Mouse (Mus musculus): ENCODE data around the gene Fbxw4. TPM values are rescaled to one million over a fixed set of nuclear protein-coding genes. Genes with fewer than 3 reads are reported as not detected.

Gene Fbxw4
- total RNA-seq, 2 experiments from 2014 or later = 6.0 to 8.5 TPM

DNA sequence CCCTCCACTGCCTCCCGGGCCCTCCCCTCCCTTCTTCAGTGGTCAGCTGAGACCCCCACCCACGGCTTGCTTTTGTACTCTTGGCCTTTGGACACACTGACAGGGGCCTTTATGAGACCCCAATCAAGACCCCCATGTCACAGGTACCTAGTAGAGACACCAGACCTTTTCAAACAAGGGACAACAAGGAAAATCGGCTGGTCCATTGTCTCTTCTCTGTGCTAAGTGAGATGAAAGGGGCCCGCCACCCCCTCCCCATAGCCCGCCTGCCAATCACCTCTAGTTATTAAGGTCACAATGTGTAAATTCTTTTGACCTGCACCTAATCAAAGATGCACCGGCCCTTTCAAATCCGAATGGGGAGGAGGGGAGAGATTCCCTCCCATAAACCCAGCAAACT, 43.4 kb downstream of the Fbxw4 start:
- ATAC-seq (replicated peaks; ENCODE audit: low FRiP score, poor library complexity, severe bottlenecking) = no peak

DNA sequence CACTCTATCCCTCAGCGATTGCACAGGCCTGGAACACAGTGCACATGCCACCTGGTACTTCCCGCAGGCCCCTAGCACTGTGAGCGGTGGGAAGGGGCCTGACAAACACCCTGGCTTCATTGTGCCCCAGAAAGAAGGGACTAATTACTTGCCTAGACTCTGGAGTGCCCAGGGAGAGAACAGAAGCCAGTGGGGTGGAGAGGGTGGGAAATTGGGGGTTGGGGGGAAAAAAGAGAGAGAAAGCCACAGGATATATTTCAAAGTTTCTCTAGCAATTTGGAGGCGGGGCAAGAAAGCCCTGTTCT, 43.9 kb downstream of the Fbxw4 start:
- ATAC-seq (replicated peaks; ENCODE audit: low FRiP score, poor library complexity, severe bottlenecking) = no peak

DNA sequence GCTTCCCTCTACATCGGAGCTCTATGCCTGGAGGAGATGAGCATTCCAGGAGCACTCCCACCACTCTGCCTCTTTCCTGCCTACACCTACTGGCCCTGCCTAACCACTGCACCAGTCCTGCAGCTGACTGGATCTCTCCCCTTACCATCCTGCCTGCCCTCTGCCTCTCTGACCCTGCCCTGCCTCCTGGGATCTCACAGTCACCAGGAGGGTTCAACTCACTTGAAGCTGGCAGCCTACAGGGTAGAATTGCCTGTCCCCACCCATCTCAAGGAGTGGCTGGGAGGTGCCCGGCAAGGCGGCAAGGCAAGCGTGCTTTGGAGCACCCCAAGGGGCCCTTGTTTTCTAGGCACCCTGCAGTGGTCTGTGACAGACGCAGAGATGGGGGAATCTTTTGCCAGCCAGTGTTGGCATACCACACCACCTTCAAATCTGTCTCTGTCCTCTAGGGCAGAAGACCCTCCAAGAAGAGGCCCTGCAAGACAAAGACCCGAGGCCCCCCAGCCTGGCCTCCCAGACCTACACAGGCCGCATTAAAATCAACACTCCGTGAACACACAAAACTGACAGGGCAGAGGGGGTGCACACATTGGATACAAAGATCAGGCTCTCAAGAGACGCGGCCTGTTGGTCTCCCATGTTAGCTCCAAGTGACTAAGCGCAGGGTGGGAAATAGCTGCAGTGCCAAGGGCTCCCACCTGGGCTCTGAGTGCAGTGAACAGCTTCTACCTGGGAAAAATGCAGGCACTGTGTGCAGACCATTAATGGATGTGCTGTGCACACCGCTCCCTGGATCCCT, 44.5 kb downstream of the Fbxw4 start:
- ATAC-seq (replicated peaks; ENCODE audit: low FRiP score, poor library complexity, severe bottlenecking) = 0 out of 2 replicates have a peak, but pooled peaks have one; percentile 26

DNA sequence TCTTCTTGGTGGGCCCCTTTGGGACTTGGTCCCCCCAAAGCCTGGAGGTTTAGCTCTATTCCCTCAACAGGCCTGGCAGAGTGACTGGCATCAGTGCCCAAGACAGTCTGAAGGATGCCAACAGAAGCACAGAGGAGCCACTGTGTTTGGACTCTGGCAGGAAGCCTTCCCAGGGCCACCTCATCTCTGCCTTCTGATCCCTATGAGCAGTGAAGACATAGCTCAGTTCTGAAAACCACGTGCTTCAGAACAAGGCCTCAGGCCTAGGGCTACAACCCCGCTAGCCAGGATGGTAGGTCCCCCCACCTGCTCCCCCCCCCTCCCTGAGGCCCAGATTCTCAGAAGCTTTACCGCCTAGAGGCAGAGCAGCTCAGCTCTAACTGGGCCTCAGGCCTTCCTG, 45.2 kb downstream of the Fbxw4 start:
- ATAC-seq (replicated peaks; ENCODE audit: low FRiP score, poor library complexity, severe bottlenecking) = no peak

DNA sequence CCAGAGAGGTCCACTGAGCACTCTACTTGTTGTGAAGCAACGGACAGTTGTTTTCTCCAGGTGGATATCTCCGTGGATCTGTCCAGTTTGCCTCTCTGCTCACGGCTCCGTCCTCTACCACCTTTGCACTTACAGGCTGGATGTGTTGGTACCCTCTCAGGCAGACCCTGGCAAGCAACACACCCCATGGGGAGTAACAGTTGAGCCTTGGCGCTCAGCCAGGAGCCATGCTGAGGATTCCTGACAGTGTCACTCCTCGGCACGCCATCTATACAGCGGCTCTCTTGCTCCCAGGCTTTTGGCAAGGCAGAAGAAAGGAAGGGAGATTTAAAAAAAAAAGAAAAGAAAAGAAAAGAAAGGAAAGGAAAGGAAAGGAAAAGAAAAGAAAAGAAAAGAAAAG, 45.7 kb downstream of the Fbxw4 start:
- ATAC-seq (replicated peaks; ENCODE audit: low FRiP score, poor library complexity, severe bottlenecking) = no peak

DNA sequence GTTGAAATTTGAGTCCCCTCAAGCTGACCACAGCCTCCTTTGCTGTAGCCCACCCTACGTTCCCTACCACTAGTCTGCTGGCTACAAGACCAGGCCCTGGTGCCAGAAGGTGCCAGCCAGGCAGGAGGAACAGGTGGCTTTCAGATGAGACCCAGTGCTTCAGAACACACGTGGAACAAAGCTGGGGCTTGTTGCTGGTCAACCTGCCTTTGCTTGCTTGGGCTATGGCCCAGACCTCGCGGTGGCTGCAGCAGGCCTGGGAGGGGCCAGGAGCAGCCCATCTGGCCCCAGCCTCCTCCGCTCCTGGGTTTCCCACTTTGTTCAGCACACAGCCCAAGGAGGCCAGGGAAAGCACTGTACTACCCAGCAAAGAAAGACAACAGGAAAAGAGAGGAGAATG, 49.3 kb downstream of the Fbxw4 start:
- ATAC-seq (replicated peaks; ENCODE audit: low FRiP score, poor library complexity, severe bottlenecking) = no peak

DNA sequence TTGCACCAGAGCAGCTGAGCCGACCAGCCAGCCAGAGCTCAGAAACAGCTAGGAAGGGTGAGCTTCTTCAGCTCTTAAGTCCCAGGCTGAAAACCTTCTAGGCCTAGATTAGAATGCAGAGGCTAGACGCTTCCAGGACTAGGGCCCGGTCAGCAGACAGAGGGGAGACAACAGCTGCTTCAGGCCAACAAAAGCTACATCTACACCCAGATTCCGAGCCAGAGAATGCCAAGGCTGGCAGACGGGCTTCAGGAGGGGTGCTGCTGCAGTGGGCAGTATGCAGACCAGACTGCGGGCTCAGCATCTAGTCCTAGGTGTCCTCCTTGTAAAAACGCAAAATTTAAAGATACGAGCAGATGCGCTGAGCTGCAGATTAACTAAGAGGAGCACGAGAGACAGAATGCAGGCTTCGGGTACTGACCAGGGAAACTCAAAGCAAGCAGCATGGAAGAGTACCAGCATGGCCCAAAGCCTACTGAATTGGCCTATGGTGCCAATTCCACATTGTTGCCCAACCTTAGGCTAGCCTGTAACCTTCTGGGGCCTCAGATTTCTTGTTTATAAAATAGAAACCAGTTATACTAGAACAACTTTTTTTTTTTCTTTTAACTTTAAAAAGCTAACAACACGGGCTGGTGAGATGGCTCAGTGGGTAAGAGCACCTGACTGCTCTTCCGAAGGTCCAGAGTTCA, 51.3 kb downstream of the Fbxw4 start:
- ATAC-seq (replicated peaks; ENCODE audit: low FRiP score, poor library complexity, severe bottlenecking) = no peak

DNA sequence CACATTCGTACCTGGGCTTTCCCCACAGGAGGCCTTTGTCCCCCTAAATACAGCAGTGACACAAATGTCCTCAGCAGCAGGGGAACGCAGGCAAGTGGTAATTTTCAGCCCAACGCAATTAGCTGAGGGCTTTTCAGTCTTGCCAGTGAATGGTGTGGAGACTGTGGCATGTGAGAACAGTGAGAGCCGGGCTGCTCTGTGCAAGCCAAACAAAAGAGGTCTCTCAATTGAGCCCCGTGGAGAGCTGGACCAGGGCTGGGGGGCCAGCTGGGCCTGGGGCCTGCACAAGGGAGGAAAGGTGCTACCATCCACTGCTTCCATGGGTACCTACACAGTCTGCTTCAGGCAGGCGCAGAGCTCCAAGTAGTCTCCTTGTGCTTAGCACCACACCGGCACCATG, 52.6 kb downstream of the Fbxw4 start:
- no peak for ATAC-seq (replicated peaks; ENCODE audit: low FRiP score, poor library complexity, severe bottlenecking)

DNA sequence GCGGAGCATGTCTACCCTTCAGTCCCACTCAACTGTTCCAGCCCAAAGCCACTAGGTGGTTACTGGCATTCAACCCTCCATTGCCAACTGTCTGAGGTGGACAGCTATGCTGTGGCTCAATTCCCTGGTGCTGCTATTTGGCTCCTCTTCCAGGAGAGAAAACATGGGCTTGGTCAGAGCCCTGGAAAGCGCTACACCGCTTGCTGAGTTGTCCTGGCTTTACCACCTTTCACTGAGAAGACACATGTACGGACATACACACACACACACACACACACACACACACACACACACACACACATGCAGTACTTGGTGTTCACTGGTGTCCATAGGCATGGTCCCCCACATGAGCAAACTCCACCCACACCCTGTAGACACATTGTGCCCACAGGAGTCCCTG, 53.4 kb downstream of the Fbxw4 start:
- ATAC-seq (replicated peaks; ENCODE audit: low FRiP score, poor library complexity, severe bottlenecking) = no peak

DNA sequence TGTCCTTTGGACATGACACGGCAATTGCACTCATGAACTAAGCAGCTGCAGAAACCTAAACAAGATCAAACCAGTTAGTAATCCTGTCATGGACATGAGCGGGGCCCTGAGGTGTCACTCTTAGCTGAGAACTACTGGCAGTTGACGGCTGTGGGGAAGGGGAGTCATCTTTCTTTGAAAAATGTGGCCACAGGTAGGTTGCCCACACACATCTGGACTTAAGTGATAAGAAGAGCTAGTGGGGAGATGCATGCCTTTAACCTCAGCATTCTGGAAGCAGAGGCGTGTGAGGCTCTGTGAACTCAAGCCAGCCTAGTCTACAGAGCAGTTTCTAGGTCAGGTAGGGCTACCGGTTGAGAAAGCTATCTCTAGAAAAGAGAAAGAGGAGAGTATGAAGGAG, 57.5 kb downstream of the Fbxw4 start:
- no peak for ATAC-seq (replicated peaks; ENCODE audit: low FRiP score, poor library complexity, severe bottlenecking)

DNA sequence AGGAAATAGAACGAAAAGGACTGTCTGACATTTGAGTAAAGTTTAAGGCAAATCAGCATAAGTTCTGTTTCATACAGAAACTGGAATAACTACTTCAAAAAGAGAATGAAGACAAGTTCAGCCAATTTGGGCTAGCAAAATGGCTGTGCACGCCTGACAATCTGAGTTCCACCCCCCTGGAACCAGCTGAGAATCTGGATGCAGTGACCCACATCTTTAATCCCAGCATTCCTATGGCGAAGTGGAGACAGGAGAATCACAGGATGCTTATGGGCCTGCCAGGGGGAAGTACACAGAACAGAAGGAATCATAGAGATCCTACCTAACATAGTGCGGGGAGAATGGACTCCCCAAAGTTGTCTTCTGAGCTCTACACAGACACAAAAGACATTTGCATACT, 63.0 kb downstream of the Fbxw4 start:
- no peak for ATAC-seq (replicated peaks; ENCODE audit: low FRiP score, poor library complexity, severe bottlenecking)

DNA sequence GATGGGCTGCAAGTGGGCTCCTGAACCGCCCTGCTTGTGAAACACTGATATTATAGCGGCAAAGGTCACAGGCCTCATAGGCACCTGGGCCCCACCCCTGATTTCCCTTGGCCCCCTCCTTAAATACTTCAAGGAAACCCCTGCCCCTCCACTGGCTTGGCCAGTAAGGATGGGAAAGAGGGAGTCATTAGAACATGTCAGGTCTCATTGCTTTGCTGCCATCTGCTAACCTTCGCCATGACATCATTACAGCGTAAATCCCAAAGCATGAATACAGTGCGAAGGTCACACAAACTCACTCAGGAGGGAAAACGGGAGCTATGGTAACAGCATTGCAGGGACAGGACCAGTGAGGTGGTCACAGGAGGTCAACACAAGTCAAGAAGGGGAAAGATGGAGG, 63.7 kb downstream of the Fbxw4 start:
- ATAC-seq (replicated peaks; ENCODE audit: low FRiP score, poor library complexity, severe bottlenecking) = no peak

DNA sequence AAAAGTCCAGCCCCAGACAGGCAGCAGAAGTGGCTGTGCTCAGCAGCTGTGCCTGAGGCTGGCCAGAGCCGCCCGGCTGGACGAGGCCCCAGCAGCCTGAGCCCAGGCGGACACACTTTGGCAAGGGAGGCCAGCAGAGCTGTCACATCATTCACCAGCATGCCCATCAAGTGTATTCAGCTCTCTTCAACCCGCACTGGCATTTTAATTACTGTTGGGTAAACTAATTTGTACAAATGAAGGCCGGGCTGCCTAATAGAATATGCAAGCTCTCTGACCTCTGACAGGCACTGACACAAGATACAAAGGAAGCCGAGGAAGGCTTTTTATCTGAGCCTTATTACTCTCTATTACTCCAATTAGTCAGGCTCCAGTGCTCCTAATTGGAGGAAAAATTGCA, 64.1 kb downstream of the Fbxw4 start:
- no peak for ATAC-seq (replicated peaks; ENCODE audit: low FRiP score, poor library complexity, severe bottlenecking)

DNA sequence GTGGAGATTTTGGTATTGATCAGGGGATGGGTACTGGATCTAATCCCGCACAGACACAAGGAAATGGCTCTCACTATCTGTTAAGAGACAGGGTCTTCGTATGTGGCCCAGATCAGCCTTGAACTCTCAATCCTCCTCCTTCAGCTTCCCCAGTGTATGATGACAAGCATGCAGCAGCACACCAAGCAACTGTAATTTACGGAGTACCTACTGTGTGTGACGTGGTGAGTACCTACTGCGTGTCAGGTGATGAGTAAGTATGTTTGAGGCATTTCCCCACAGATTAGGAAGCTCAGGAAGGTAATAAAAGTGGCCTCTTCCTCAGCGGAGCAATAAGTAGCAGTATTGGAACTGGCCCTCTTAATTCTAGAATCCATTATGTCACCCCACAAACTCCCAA, 64.6 kb downstream of the Fbxw4 start:
- ATAC-seq (replicated peaks; ENCODE audit: low FRiP score, poor library complexity, severe bottlenecking) = no peak

DNA sequence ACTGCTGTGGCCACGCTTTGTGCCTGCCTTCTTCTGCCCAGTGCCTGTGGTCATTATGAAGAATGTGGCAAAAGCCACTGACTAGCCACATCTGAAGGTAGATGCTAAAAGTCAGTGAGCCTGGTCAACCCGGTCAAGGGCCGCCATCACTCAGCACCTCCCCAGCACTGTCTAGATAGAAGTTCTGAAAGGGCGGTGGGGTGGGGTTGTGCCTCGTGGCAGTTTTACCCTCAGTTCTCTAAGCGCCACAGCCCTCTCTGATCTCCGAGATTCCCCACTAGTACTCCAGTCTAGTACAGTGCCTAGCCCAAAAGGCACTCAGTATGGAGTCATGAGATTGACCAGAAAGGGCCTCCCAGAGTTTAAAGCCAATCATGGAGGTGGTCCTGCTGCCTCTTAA, 66.0 kb downstream of the Fbxw4 start:
- no peak for ATAC-seq (replicated peaks; ENCODE audit: low FRiP score, poor library complexity, severe bottlenecking)

DNA sequence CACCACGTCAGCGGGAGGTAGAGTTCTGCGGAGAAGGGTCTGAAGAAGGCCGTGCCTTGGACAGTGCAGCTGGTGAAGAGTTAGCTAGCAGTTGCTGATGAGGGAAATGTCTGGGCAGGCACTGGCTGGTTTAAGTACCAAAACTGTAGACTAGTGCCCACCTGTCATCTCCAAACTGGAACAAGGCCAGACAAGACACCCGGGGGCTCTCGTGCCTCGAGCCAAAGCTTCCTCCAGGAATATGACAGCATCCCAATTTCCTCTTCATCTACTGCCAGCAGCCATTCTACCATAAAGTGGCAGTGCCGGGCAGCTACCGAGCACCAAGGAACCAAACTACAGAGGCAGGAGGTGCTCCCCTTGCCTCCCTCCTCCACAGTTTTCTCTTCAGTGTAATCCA, 67.2 kb downstream of the Fbxw4 start:
- ATAC-seq (replicated peaks; ENCODE audit: low FRiP score, poor library complexity, severe bottlenecking) = no peak

DNA sequence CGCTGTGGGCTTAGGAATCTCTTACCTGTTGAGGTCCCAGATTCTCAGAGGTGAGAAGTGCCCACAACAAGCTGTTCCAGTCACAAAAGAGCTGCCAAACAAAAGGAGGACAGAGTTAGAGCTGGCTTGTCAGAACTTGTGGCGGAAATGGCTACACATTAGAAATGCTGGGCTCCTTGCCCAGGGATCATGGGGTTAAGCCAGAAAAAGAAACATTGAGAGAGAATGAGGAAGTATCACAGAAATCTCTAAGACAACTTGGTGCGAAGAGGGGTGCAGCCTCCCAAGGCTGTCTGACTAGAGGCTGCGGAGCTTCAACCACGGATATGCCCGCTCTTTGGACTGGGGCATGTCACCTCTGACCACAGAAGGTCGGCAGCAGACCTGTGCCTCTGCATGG, 68.4 kb downstream of the Fbxw4 start:
- no peak for ATAC-seq (replicated peaks; ENCODE audit: low FRiP score, poor library complexity, severe bottlenecking)

DNA sequence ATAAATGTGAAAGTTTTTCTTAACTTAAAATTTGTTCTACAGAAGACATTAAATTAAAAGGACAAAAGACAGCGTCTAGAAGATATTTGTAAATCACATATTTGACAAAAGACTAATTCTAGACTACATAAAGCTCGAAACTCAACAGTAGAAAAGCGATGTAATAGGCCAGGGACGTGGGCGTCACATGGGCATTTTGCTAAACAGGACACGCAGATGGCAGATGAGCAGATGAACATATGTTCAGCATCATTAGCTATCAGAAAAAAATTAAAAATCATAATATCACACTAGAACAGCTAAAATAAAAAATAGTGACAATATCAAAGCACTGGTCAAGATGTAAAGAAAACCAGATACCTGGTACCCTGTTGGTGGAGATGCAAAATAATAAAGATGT, 70.4 kb downstream of the Fbxw4 start:
- no peak for ATAC-seq (replicated peaks; ENCODE audit: low FRiP score, poor library complexity, severe bottlenecking)

DNA sequence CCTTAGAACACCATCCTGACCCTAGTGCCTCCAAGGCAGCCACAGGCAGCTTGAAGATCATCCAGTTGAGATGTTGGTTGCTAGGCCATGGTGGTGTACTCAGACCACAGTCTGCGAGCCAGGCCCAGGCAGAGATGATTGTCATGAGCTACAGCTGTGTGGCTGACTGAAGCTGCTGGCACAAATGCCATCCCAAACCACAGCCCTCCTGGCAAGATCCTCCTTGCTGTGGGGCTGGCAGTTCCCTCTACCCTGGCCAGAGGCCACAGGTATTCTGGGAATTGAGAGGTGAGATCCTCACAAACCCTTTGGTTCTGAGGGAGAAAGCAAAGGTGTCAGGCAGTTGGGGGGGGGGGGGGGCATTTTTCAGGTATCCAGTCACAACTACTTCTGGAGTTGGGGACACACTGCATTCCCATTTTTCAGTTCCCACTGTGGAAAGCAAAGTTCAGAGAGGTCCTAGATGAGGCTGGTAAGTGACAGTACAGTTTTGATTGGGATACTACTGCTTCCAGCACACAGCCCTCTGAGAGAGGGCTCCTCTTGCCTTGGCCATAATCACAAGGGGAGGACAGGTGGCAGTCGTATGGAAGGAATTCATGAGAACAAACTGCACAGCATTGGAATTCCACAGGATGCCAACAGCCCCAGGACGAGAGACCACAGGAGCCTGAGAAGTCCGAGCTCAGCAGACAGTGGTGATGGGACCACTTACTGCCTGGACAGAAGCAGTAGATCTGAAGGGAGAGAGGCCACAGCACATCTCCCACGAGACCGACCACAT, 72.4 kb downstream of the Fbxw4 start:
- ATAC-seq (replicated peaks; ENCODE audit: low FRiP score, poor library complexity, severe bottlenecking) = no peak

DNA sequence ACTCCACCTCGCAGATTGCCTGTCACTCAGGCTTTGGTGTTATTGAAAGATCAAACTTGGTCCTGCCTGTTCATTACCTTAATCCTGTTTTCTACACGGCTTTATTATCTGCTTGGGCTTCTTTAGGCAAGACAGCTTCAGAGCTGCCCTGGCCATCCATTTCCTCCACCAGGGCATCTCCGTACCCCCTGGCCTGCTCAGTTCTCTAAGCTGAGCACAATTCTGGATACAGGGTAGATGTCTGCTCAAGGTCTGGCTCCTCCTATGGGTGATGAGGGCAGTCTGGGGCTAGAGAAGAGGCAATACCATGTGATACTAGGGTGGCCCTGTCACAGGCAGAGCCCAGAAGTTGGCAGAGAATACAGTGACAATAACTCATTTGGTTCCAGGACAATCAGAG, 73.3 kb downstream of the Fbxw4 start:
- ATAC-seq (replicated peaks; ENCODE audit: low FRiP score, poor library complexity, severe bottlenecking) = no peak

All from erythroblast, adult 5-6 weeks (primary cell).